Mouse (Mus musculus): ENCODE measurements at regions not wholly inside any gene's neighbourhood (a gene's known extent, or its start where the extent isn't known, plus 50 kb on each side); places are given as distances from the start of the nearest gene placed in this dataset.
A peak's percentile ranks its signal among the peaks of the same experiment; 100 is the strongest.

GRCm38 (mm10) chr7:75923951-75924467 lies 75.9 kb downstream of the Klhl25 start:
- Histone ChIP-seq H3K27me3 (no peaks in the 10 kb centered on the region), H3K4me2 (no peak overlapping the region), H3K9ac (replicated peaks) (no peak overlapping the region), H3K4me1 (replicated peaks) (no peaks in the 10 kb centered on the region), H3K4me3 (replicated peaks) (no peak overlapping the region), H3K27ac (no peak overlapping the region), H3K36me3 (no peaks in the 10 kb centered on the region), H3K9me3 (no peaks in the 10 kb centered on the region)
- no peak for ATAC-seq (ENCODE audit: insufficient number of reproducible peaks, insufficient read depth, low FRiP score, low TSS enrichment, low read depth)
- WGBS, result 63% methylated on average over 3 of the region's 3 CpGs

- Histone ChIP-seq H3K27ac (no peak overlapping the region), H3K4me3 (replicated peaks) (no peak overlapping the region), H3K9ac (replicated peaks) (no peak overlapping the region), H3K27me3 (no peaks in the 10 kb centered on the region), H3K4me2 (no peak overlapping the region), H3K36me3 (no peaks in the 10 kb centered on the region), H3K4me1 (replicated peaks) (no peaks in the 10 kb centered on the region), H3K9me3 (0 out of 2 replicates have a peak, but pooled peaks cover 4% of the 10 kb centered on the region)
- no peak; the same call in 1 of the 2 replicates for ATAC-seq (ENCODE audit: insufficient number of reproducible peaks, insufficient read depth, low FRiP score, low TSS enrichment, low read depth)
- 35% methylated on average over 4 of the region's 4 CpGs for WGBS
These were observed 79.4 kb downstream of the Klhl25 start for GRCm38 (mm10) chr7:75927537-75927936.

DNA sequence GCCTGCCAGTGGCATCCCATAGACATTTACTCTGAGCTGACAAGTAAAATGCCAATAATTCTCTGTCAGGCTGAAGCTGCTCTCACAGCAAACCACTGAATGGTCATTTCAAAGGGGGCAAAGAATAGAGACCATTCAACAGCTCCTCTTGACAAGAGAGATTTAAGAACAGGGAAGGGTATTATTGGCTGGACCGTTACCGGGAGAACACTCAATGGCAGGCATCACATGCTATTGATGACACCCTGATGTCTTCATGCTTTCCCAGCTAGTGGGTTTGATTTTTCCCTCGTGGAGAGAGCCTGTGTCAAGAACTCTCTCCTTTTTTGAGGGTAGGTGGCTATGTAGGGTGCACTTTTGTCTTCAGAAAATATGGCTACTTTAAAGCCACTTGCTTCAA lies 95.7 kb downstream of the Klhl25 start:
- 79% methylated on average over 3 of the region's 3 CpGs for WGBS
- H3K9me3 ChIP-seq, result no peaks in the 10 kb centered on the region
- H3K4me1 ChIP-seq (replicated peaks), result no peaks in the 10 kb centered on the region
- no peak overlapping the region for H3K4me2 ChIP-seq
- H3K36me3 ChIP-seq, result no peaks in the 10 kb centered on the region
- H3K9ac ChIP-seq (replicated peaks), result no peak overlapping the region
- H3K4me3 ChIP-seq (replicated peaks), result no peak overlapping the region
- no peaks in the 10 kb centered on the region for H3K27me3 ChIP-seq
- no peak overlapping the region for H3K27ac ChIP-seq
- no peak for ATAC-seq (ENCODE audit: insufficient number of reproducible peaks, insufficient read depth, low FRiP score, low TSS enrichment, low read depth)

GRCm38 (mm10) chr7:75955671-75956070 lies 107.6 kb downstream of the Klhl25 start:
- ATAC-seq (ENCODE audit: insufficient number of reproducible peaks, insufficient read depth, low FRiP score, low TSS enrichment, low read depth), result no peak
- Histone ChIP-seq H3K36me3 (no peaks in the 10 kb centered on the region), H3K4me3 (replicated peaks) (no peak overlapping the region), H3K27me3 (no peaks in the 10 kb centered on the region), H3K9ac (replicated peaks) (no peak overlapping the region), H3K4me2 (no peak overlapping the region), H3K4me1 (replicated peaks) (no peaks in the 10 kb centered on the region), H3K27ac (no peak overlapping the region), H3K9me3 (no peaks in the 10 kb centered on the region)
- WGBS, result 78% methylated on average over 9 of the region's 9 CpGs

- Histone ChIP-seq H3K27ac (no peak overlapping the region), H3K9me3 (no peaks in the 10 kb centered on the region), H3K4me3 (replicated peaks) (no peak overlapping the region), H3K4me1 (replicated peaks) (no peaks in the 10 kb centered on the region), H3K27me3 (no peaks in the 10 kb centered on the region), H3K9ac (replicated peaks) (no peak overlapping the region), H3K4me2 (no peak overlapping the region), H3K36me3 (no peaks in the 10 kb centered on the region)
- WGBS, result 78% methylated on average over 5 of the region's 5 CpGs
- ATAC-seq (ENCODE audit: insufficient number of reproducible peaks, insufficient read depth, low FRiP score, low TSS enrichment, low read depth), result no peak
These were observed 109.3 kb downstream of the Klhl25 start for GRCm38 (mm10) chr7:75957366-75957765.

- no peak overlapping the region for H3K4me2 ChIP-seq
- no peak overlapping the region for H3K27ac ChIP-seq
- no peaks in the 10 kb centered on the region for H3K36me3 ChIP-seq
- WGBS, result 83% methylated on average over 14 of the region's 14 CpGs
- no peaks in the 10 kb centered on the region for H3K27me3 ChIP-seq
- no peak overlapping the region for H3K4me3 ChIP-seq (replicated peaks)
- no peaks in the 10 kb centered on the region for H3K9me3 ChIP-seq
- H3K4me1 ChIP-seq (replicated peaks), result no peaks in the 10 kb centered on the region
- ATAC-seq (ENCODE audit: insufficient number of reproducible peaks, insufficient read depth, low FRiP score, low TSS enrichment, low read depth), result no peak
- no peak overlapping the region for H3K9ac ChIP-seq (replicated peaks)
These were observed 112.0 kb downstream of the Klhl25 start for GRCm38 (mm10) chr7:75959903-75960620.

DNA sequence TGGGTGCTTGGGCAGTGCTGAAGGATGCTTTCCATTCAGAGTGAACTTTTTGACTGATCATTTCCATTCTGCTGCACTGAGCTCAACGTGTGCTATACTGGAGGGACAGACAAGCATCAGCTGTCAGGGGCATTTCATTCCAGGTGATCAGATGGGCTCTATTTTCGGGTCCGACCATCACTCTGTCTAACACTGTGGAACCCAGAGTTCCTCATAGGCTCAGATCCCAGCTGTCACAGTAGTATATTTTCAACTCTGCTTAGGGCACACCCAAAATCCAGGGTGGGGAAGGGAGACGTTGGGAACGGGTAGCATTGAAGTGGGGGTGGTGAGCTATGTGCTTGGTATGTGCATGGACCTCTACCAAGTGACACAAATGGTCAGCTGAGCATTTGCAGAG lies 120.1 kb downstream of the Klhl25 start:
- H3K9me3 ChIP-seq, result no peaks in the 10 kb centered on the region
- no peak overlapping the region for H3K9ac ChIP-seq (replicated peaks)
- no peaks in the 10 kb centered on the region for H3K4me1 ChIP-seq (replicated peaks)
- no peak; the same call in 1 of the 2 replicates for ATAC-seq (ENCODE audit: insufficient number of reproducible peaks, insufficient read depth, low FRiP score, low TSS enrichment, low read depth)
- H3K4me2 ChIP-seq, result no peak overlapping the region
- H3K27ac ChIP-seq, result no peak overlapping the region
- no peaks in the 10 kb centered on the region for H3K36me3 ChIP-seq
- H3K4me3 ChIP-seq (replicated peaks), result no peak overlapping the region
- no peaks in the 10 kb centered on the region for H3K27me3 ChIP-seq
- 86% methylated on average over 5 of the region's 5 CpGs for WGBS

- Histone ChIP-seq H3K4me2 (no peak overlapping the region), H3K9me3 (no peaks in the 10 kb centered on the region), H3K4me1 (replicated peaks) (no peaks in the 10 kb centered on the region), H3K27ac (no peak overlapping the region), H3K27me3 (no peaks in the 10 kb centered on the region), H3K9ac (replicated peaks) (no peak overlapping the region), H3K4me3 (replicated peaks) (no peak overlapping the region), H3K36me3 (no peaks in the 10 kb centered on the region)
- no peak for ATAC-seq (ENCODE audit: insufficient number of reproducible peaks, insufficient read depth, low FRiP score, low TSS enrichment, low read depth)
- WGBS, result 52% methylated on average over 7 of the region's 7 CpGs
These were observed 122.8 kb downstream of the Klhl25 start for GRCm38 (mm10) chr7:75970914-75971313.

- H3K27ac ChIP-seq, result no peak overlapping the region
- H3K36me3 ChIP-seq, result no peaks in the 10 kb centered on the region
- H3K9ac ChIP-seq (replicated peaks), result no peak overlapping the region
- H3K27me3 ChIP-seq, result no peaks in the 10 kb centered on the region
- no peak for ATAC-seq (ENCODE audit: insufficient number of reproducible peaks, insufficient read depth, low FRiP score, low TSS enrichment, low read depth)
- H3K4me3 ChIP-seq (replicated peaks), result no peak overlapping the region
- WGBS, result 86% methylated on average over 3 of the region's 3 CpGs
- no peaks in the 10 kb centered on the region for H3K9me3 ChIP-seq
- H3K4me1 ChIP-seq (replicated peaks), result no peaks in the 10 kb centered on the region
- no peak overlapping the region for H3K4me2 ChIP-seq
These were observed 123.6 kb downstream of the Klhl25 start for GRCm38 (mm10) chr7:75971706-75972105.

DNA sequence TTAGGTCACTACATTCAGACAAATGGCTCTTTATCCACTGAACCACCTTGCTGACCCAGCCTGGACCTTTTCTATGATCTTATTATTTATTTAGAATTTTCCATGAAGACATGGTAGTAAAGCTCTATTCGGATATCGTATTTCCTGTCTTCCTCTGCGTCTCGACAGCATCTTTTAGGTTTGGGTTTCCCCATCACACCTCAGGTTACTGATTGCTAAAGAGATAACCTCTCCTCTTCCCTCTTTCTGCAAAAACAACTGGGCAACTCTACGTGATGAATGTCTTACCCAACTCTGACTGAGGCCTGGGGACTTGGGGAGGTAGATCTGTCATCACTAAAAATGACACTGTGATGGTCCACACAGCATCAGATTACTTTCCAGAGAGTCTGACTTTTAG lies 133.4 kb downstream of the Klhl25 start:
- H3K9ac ChIP-seq (replicated peaks), result no peak overlapping the region
- H3K4me1 ChIP-seq (replicated peaks), result peaks cover 4% of the 10 kb centered on the region
- no peak overlapping the region for H3K4me2 ChIP-seq
- H3K27ac ChIP-seq, result no peak overlapping the region
- ATAC-seq (ENCODE audit: insufficient number of reproducible peaks, insufficient read depth, low FRiP score, low TSS enrichment, low read depth), result no peak
- no peaks in the 10 kb centered on the region for H3K9me3 ChIP-seq
- 58% methylated on average over 5 of the region's 5 CpGs for WGBS
- no peaks in the 10 kb centered on the region for H3K36me3 ChIP-seq
- peaks cover 11% of the 10 kb centered on the region for H3K27me3 ChIP-seq
- H3K4me3 ChIP-seq (replicated peaks), result no peak overlapping the region

- peak overlapping the region; percentile 35; the same call in 1 of the 2 replicates for H3K4me2 ChIP-seq
These were observed 135.1 kb downstream of the Klhl25 start for GRCm38 (mm10) chr7:75983029-75983808.

More at GRCm38 (mm10) chr7:75983029-75983808, 135.1 kb downstream of the Klhl25 start:
- Histone ChIP-seq H3K27ac (no peak overlapping the region), H3K27me3 (peaks cover 11% of the 10 kb centered on the region), H3K4me3 (replicated peaks) (no peak overlapping the region), H3K4me1 (replicated peaks) (peaks cover 4% of the 10 kb centered on the region), H3K9ac (replicated peaks) (0 out of 2 replicates have a peak overlapping the region, but pooled peaks have one; percentile 18), H3K36me3 (no peaks in the 10 kb centered on the region), H3K9me3 (no peaks in the 10 kb centered on the region)
- ATAC-seq (ENCODE audit: insufficient number of reproducible peaks, insufficient read depth, low FRiP score, low TSS enrichment, low read depth), result no peak
- 12% methylated on average over 23 of the region's 23 CpGs for WGBS

Data from limb, embryonic 12.5 days (tissue).